Mouse (Mus musculus): ENCODE results near the gene Hspbap1. TPM values are rescaled to one million over a fixed set of nuclear protein-coding genes. Genes with fewer than 3 reads are reported as not detected.

Hspbap1 gene
- polyA plus RNA-seq, 1 experiment from 2014 or later: 8.0 TPM

GRCm38 (mm10) chr16:35738096-35738767, 31.9 kb upstream of the Hspbap1 start:
- Histone ChIP-seq H3K36me3 (ENCODE audit: control insufficient read depth, insufficient read depth) (0 out of 2 replicates have a peak, but pooled peaks cover 11% of the 10 kb centered on the region), H3K4me3 (ENCODE audit: low read depth, low read length) (no peak overlapping the region), H3K4me2 (replicated peaks; ENCODE audit: low read depth) (no peak overlapping the region), H3K9ac (ENCODE audit: low read depth, low read length) (no peak overlapping the region), H3K4me1 (replicated peaks; ENCODE audit: control insufficient read depth, insufficient read depth, low read length) (no peaks in the 10 kb centered on the region), H3K9me3 (ENCODE audit: control insufficient read depth) (no peaks in the 10 kb centered on the region), H3K27ac (ENCODE audit: low read depth, low read length) (no peak overlapping the region; the same call in 1 of the 2 replicates), H3K27me3 (replicated peaks; ENCODE audit: control insufficient read depth, insufficient read depth, low read length) (no peaks in the 10 kb centered on the region)
- ATAC-seq: peak; percentile 52; the same call in 1 of the 2 replicates
- no peak for TF ChIP-seq CTCF (IDR thresholded peaks at IDR 0.05; ENCODE audit: low read depth)
- 75% methylated on average over 7 of the region's 7 CpGs for WGBS

- H3K4me2 ChIP-seq (replicated peaks; ENCODE audit: low read depth): no peak overlapping the region
- no peaks in the 10 kb centered on the region for H3K27me3 ChIP-seq (replicated peaks; ENCODE audit: control insufficient read depth, insufficient read depth, low read length)
- no peak overlapping the region for H3K9ac ChIP-seq (ENCODE audit: low read depth, low read length)
- ATAC-seq: no peak
- H3K4me1 ChIP-seq (replicated peaks; ENCODE audit: control insufficient read depth, insufficient read depth, low read length): no peaks in the 10 kb centered on the region
- H3K9me3 ChIP-seq (ENCODE audit: control insufficient read depth): no peaks in the 10 kb centered on the region
- WGBS: 27% methylated on average over 1 of the region's 1 CpGs
- H3K27ac ChIP-seq (ENCODE audit: low read depth, low read length): no peak overlapping the region
- 0 out of 2 replicates have a peak, but pooled peaks cover 7% of the 10 kb centered on the region for H3K36me3 ChIP-seq (ENCODE audit: control insufficient read depth, insufficient read depth)
- no peak for TF ChIP-seq CTCF (IDR thresholded peaks at IDR 0.05; ENCODE audit: low read depth)
- no peak overlapping the region for H3K4me3 ChIP-seq (ENCODE audit: low read depth, low read length)
These were observed 30.6 kb upstream of the Hspbap1 start for GRCm38 (mm10) chr16:35739548-35739947.

- 0 out of 2 replicates have a peak, but pooled peaks cover 3% of the 10 kb centered on the region for H3K36me3 ChIP-seq (ENCODE audit: control insufficient read depth, insufficient read depth)
- no peak overlapping the region for H3K9ac ChIP-seq (ENCODE audit: low read depth, low read length)
- H3K27ac ChIP-seq (ENCODE audit: low read depth, low read length): no peak overlapping the region
- H3K9me3 ChIP-seq (ENCODE audit: control insufficient read depth): no peaks in the 10 kb centered on the region
- no peak overlapping the region for H3K4me2 ChIP-seq (replicated peaks; ENCODE audit: low read depth)
- H3K27me3 ChIP-seq (replicated peaks; ENCODE audit: control insufficient read depth, insufficient read depth, low read length): no peaks in the 10 kb centered on the region
- TF ChIP-seq CTCF (IDR thresholded peaks at IDR 0.05; ENCODE audit: low read depth): no peak
- WGBS: 67% methylated on average over 12 of the region's 12 CpGs
- no peak overlapping the region for H3K4me3 ChIP-seq (ENCODE audit: low read depth, low read length)
- 0 out of 2 replicates have a peak, but pooled peaks cover 2% of the 10 kb centered on the region for H3K4me1 ChIP-seq (replicated peaks; ENCODE audit: control insufficient read depth, insufficient read depth, low read length)
- no peak for ATAC-seq
These were observed 29.8 kb upstream of the Hspbap1 start for GRCm38 (mm10) chr16:35740357-35740756.

- H3K36me3 ChIP-seq (ENCODE audit: control insufficient read depth, insufficient read depth): no peaks in the 10 kb centered on the region
- H3K9ac ChIP-seq (ENCODE audit: low read depth, low read length): no peak overlapping the region
- no peak for ATAC-seq
- H3K27ac ChIP-seq (ENCODE audit: low read depth, low read length): no peak overlapping the region
- H3K4me2 ChIP-seq (replicated peaks; ENCODE audit: low read depth): no peak overlapping the region
- 84% methylated on average over 6 of the region's 6 CpGs for WGBS
- no peak overlapping the region for H3K4me3 ChIP-seq (ENCODE audit: low read depth, low read length)
- no peaks in the 10 kb centered on the region for H3K27me3 ChIP-seq (replicated peaks; ENCODE audit: control insufficient read depth, insufficient read depth, low read length)
- 0 out of 2 replicates have a peak, but pooled peaks cover 5% of the 10 kb centered on the region for H3K4me1 ChIP-seq (replicated peaks; ENCODE audit: control insufficient read depth, insufficient read depth, low read length)
- H3K9me3 ChIP-seq (ENCODE audit: control insufficient read depth): no peaks in the 10 kb centered on the region
- no peak for TF ChIP-seq CTCF (IDR thresholded peaks at IDR 0.05; ENCODE audit: low read depth)
These were observed 29.2 kb upstream of the Hspbap1 start for GRCm38 (mm10) chr16:35740943-35741342.

GRCm38 (mm10) chr16:35741621-35742020, 28.6 kb upstream of the Hspbap1 start:
- Histone ChIP-seq H3K36me3 (ENCODE audit: control insufficient read depth, insufficient read depth) (no peaks in the 10 kb centered on the region), H3K27me3 (replicated peaks; ENCODE audit: control insufficient read depth, insufficient read depth, low read length) (no peaks in the 10 kb centered on the region), H3K4me1 (replicated peaks; ENCODE audit: control insufficient read depth, insufficient read depth, low read length) (0 out of 2 replicates have a peak, but pooled peaks cover 5% of the 10 kb centered on the region), H3K9ac (ENCODE audit: low read depth, low read length) (no peak overlapping the region), H3K27ac (ENCODE audit: low read depth, low read length) (no peak overlapping the region), H3K9me3 (ENCODE audit: control insufficient read depth) (no peaks in the 10 kb centered on the region), H3K4me3 (ENCODE audit: low read depth, low read length) (no peak overlapping the region), H3K4me2 (replicated peaks; ENCODE audit: low read depth) (no peak overlapping the region)
- TF ChIP-seq CTCF (IDR thresholded peaks at IDR 0.05; ENCODE audit: low read depth): no peak
- no peak for ATAC-seq
- 93% methylated on average over 5 of the region's 5 CpGs for WGBS

GRCm38 (mm10) chr16:35742251-35742937, 27.8 kb upstream of the Hspbap1 start:
- H3K27me3 ChIP-seq (replicated peaks; ENCODE audit: control insufficient read depth, insufficient read depth, low read length): no peaks in the 10 kb centered on the region
- no peaks in the 10 kb centered on the region for H3K36me3 ChIP-seq (ENCODE audit: control insufficient read depth, insufficient read depth)

More at GRCm38 (mm10) chr16:35742251-35742937, 27.8 kb upstream of the Hspbap1 start:
- Histone ChIP-seq H3K4me2 (replicated peaks; ENCODE audit: low read depth) (no peak overlapping the region), H3K9ac (ENCODE audit: low read depth, low read length) (no peak overlapping the region), H3K4me1 (replicated peaks; ENCODE audit: control insufficient read depth, insufficient read depth, low read length) (peaks cover 6% of the 10 kb centered on the region; the same call in 1 of the 2 replicates), H3K9me3 (ENCODE audit: control insufficient read depth) (no peaks in the 10 kb centered on the region), H3K4me3 (ENCODE audit: low read depth, low read length) (no peak overlapping the region), H3K27ac (ENCODE audit: low read depth, low read length) (no peak overlapping the region)
- no peak for ATAC-seq
- no peak for TF ChIP-seq CTCF (IDR thresholded peaks at IDR 0.05; ENCODE audit: low read depth)
- 89% methylated on average over 12 of the region's 12 CpGs for WGBS

All from intestine, postnatal 0 days (tissue).